Mouse (Mus musculus): Measurements from ENCODE around the gene Ubr7. TPM values are rescaled to one million over a fixed set of nuclear protein-coding genes. Genes with fewer than 3 reads are reported as not detected.
A peak's percentile ranks its signal among the peaks of the same experiment; 100 is the strongest.

Gene Ubr7
- polyA plus RNA-seq (2014; fragmentation: Nextera tagmentation; extraction: Ambion mirVana): 68.4 and 69.4 TPM in 2 replicates

- H3K27me3 ChIP-seq (ENCODE audit: control insufficient read depth, insufficient read depth, low read length): no peaks in the 10 kb centered on the region
- H3K36me3 ChIP-seq (ENCODE audit: control insufficient read depth, insufficient read depth, low read length): no peaks in the 10 kb centered on the region
- under 1% methylated on average over 72 of the region's 73 CpGs for WGBS
- peak within 1 kb of the TSS; percentile 84 for H3K4me2 ChIP-seq (ENCODE audit: low read depth)
- H3K9ac ChIP-seq (ENCODE audit: low read length): peak within 1 kb of the TSS; percentile 76
- DNase-seq (ENCODE audit: low spot score) (peak; percentile 98), ATAC-seq (ENCODE audit: insufficient read depth, low FRiP score, low TSS enrichment) (peak; percentile 96)
- H3K4me1 ChIP-seq (ENCODE audit: control insufficient read depth, insufficient read depth, low read length): peaks cover 3% of the 10 kb centered on the region
- H3K4me3 ChIP-seq (ENCODE audit: low read depth, low read length): peak within 1 kb of the TSS; percentile 67
- no peaks in the 10 kb centered on the region for H3K9me3 ChIP-seq (ENCODE audit: control insufficient read depth, low read length)
- H3K27ac ChIP-seq (ENCODE audit: low read depth, low read length): peak within 1 kb of the TSS; percentile 66
Measured at GRCm38 (mm10) chr12:102757689-102758402, at the start of gene Ubr7, which contains the start of the genes Gm28051 and Gon7. Gene Ubr7, plus strand, starts transcription at chr12:102757967. Gene Gm28051, minus strand, starts transcription at chr12:102757765. Gene Gon7, minus strand, starts transcription at chr12:102757803.

DNA sequence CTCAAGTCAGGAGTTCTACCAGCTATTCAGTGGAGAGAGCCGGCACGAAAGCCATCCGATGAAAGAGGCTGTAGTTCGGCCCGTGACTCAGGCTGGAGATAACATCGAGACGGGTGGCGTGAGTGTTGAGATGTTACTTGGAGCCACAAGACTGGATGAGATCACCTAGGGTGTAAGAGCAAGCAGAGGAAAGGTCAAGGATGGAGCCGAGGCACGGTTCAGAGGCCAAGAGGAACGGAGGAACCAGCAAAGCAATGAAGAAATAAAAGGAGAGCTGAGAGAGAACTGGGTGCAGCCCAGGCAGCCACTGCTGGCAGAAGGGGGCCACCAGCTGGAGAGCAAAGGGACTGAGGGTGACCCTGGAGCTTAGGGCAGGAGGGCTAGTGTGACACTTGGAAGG is 49.5 kb upstream of the Ubr7 start:
- H3K27me3 ChIP-seq (ENCODE audit: control insufficient read depth, insufficient read depth, low read length): no peaks in the 10 kb centered on the region
- no peaks in the 10 kb centered on the region for H3K36me3 ChIP-seq (ENCODE audit: control insufficient read depth, insufficient read depth, low read length)
- peaks cover 13% of the 10 kb centered on the region for H3K4me1 ChIP-seq (ENCODE audit: control insufficient read depth, insufficient read depth, low read length)
- no peak overlapping the region for H3K4me3 ChIP-seq (ENCODE audit: low read depth, low read length)
- H3K27ac ChIP-seq (ENCODE audit: low read depth, low read length): no peak overlapping the region
- no peak for DNase-seq (ENCODE audit: low spot score)
- ATAC-seq (ENCODE audit: insufficient read depth, low FRiP score, low TSS enrichment): no peak
- H3K9me3 ChIP-seq (ENCODE audit: control insufficient read depth, low read length): no peaks in the 10 kb centered on the region
- H3K9ac ChIP-seq (ENCODE audit: low read length): no peak overlapping the region
- no peak overlapping the region for H3K4me2 ChIP-seq (ENCODE audit: low read depth)
- 76% methylated on average over 11 of the region's 11 CpGs for WGBS

- ATAC-seq (ENCODE audit: insufficient read depth, low FRiP score, low TSS enrichment): no peak
Measured at GRCm38 (mm10) chr12:102709896-102710295, 47.9 kb upstream of the Ubr7 start.

GRCm38 (mm10) chr12:102710851-102711375 is 46.9 kb upstream of the Ubr7 start:
- Histone ChIP-seq H3K9me3 (ENCODE audit: control insufficient read depth, low read length) (no peaks in the 10 kb centered on the region), H3K4me2 (ENCODE audit: low read depth) (no peak overlapping the region), H3K27ac (ENCODE audit: low read depth, low read length) (no peak overlapping the region), H3K9ac (ENCODE audit: low read length) (no peak overlapping the region), H3K4me3 (ENCODE audit: low read depth, low read length) (no peak overlapping the region), H3K27me3 (ENCODE audit: control insufficient read depth, insufficient read depth, low read length) (no peaks in the 10 kb centered on the region), H3K36me3 (ENCODE audit: control insufficient read depth, insufficient read depth, low read length) (no peaks in the 10 kb centered on the region), H3K4me1 (ENCODE audit: control insufficient read depth, insufficient read depth, low read length) (peaks cover 1% of the 10 kb centered on the region)
- no peak for DNase-seq (ENCODE audit: low spot score)
- no peak for ATAC-seq (ENCODE audit: insufficient read depth, low FRiP score, low TSS enrichment)
- 61% methylated on average over 4 of the region's 4 CpGs for WGBS

More at GRCm38 (mm10) chr12:102709896-102710295, 47.9 kb upstream of the Ubr7 start:
- Histone ChIP-seq H3K36me3 (ENCODE audit: control insufficient read depth, insufficient read depth, low read length) (no peaks in the 10 kb centered on the region), H3K4me3 (ENCODE audit: low read depth, low read length) (no peak overlapping the region), H3K9ac (ENCODE audit: low read length) (no peak overlapping the region), H3K4me1 (ENCODE audit: control insufficient read depth, insufficient read depth, low read length) (peaks cover 7% of the 10 kb centered on the region), H3K9me3 (ENCODE audit: control insufficient read depth, low read length) (no peaks in the 10 kb centered on the region), H3K4me2 (ENCODE audit: low read depth) (no peak overlapping the region), H3K27me3 (ENCODE audit: control insufficient read depth, insufficient read depth, low read length) (no peaks in the 10 kb centered on the region), H3K27ac (ENCODE audit: low read depth, low read length) (no peak overlapping the region)
- DNase-seq (ENCODE audit: low spot score): no peak
- 87% methylated on average over 5 of the region's 5 CpGs for WGBS

DNA sequence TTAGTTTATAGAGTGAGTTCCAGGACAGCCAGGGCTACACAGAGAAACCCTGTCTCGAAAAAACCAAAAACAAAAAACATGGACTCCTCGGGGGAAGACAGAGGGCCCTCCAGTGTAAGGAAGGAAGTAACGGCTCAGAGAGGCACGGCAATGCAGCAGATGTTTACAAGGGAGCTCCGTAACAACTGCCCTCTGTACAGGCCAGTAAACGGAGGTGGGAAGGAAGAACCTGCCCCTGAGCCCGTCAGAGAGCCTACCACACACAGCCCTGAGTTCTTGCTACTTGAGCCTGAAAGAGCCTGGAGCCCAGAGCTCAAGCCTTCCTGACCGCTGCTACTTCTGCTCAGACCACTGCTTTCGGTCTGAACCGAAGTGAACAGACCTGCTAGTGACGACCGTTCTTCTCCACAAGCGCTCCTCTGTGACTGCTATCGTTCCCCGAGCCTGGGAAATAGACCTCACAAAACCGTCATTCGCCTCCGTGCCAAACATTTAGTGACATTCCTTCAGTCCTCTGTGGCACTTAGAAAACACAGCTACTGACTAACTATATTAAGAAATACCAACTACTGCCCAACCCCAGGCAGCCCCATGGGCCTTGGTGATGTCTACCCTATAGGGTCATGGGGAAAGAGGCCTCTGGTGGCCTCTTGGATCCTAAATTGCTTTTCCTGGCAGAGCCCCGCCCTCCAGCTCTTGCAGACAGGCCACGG is 44.5 kb upstream of the Ubr7 start:
- Histone ChIP-seq H3K27me3 (ENCODE audit: control insufficient read depth, insufficient read depth, low read length) (no peaks in the 10 kb centered on the region), H3K4me2 (ENCODE audit: low read depth) (no peak overlapping the region), H3K4me1 (ENCODE audit: control insufficient read depth, insufficient read depth, low read length) (no peaks in the 10 kb centered on the region), H3K9ac (ENCODE audit: low read length) (no peak overlapping the region), H3K27ac (ENCODE audit: low read depth, low read length) (no peak overlapping the region), H3K36me3 (ENCODE audit: control insufficient read depth, insufficient read depth, low read length) (no peaks in the 10 kb centered on the region), H3K9me3 (ENCODE audit: control insufficient read depth, low read length) (no peaks in the 10 kb centered on the region), H3K4me3 (ENCODE audit: low read depth, low read length) (no peak overlapping the region)
- ATAC-seq (ENCODE audit: insufficient read depth, low FRiP score, low TSS enrichment) (no peak), DNase-seq (ENCODE audit: low spot score) (no peak)
- WGBS: 76% methylated on average over 20 of the region's 20 CpGs

DNA sequence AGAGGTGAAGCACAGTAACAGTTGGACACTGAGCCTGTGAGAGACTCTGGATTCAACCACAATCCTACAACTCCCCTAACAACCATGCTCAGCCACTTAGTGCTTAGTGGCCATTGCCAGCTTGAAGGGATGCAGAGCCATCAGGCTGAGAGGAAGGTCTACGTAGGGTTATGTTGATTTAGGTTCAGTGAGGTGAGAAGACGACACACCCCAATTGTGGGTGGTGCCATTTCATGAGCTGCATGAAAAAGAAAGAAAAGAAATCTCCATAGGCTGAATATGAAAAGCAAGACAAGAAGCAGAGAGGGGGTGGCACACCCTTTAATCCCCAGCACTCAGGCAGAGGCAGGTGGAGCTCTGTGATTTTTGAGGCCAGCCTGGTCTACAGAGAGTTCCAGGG is 43.7 kb upstream of the Ubr7 start:
- H3K27ac ChIP-seq (ENCODE audit: low read depth, low read length): no peak overlapping the region
- no peaks in the 10 kb centered on the region for H3K9me3 ChIP-seq (ENCODE audit: control insufficient read depth, low read length)
- H3K4me1 ChIP-seq (ENCODE audit: control insufficient read depth, insufficient read depth, low read length): no peaks in the 10 kb centered on the region
- H3K27me3 ChIP-seq (ENCODE audit: control insufficient read depth, insufficient read depth, low read length): no peaks in the 10 kb centered on the region
- no peak overlapping the region for H3K4me3 ChIP-seq (ENCODE audit: low read depth, low read length)
- WGBS: 68% methylated on average over 2 of the region's 2 CpGs
- no peak overlapping the region for H3K4me2 ChIP-seq (ENCODE audit: low read depth)
- no peak for DNase-seq (ENCODE audit: low spot score)
- no peaks in the 10 kb centered on the region for H3K36me3 ChIP-seq (ENCODE audit: control insufficient read depth, insufficient read depth, low read length)
- ATAC-seq (ENCODE audit: insufficient read depth, low FRiP score, low TSS enrichment): no peak
- no peak overlapping the region for H3K9ac ChIP-seq (ENCODE audit: low read length)

- Histone ChIP-seq H3K4me2 (ENCODE audit: low read depth) (no peak overlapping the region), H3K9me3 (ENCODE audit: control insufficient read depth, low read length) (no peaks in the 10 kb centered on the region), H3K4me1 (ENCODE audit: control insufficient read depth, insufficient read depth, low read length) (no peaks in the 10 kb centered on the region), H3K4me3 (ENCODE audit: low read depth, low read length) (no peak overlapping the region), H3K36me3 (ENCODE audit: control insufficient read depth, insufficient read depth, low read length) (no peaks in the 10 kb centered on the region), H3K9ac (ENCODE audit: low read length) (no peak overlapping the region), H3K27ac (ENCODE audit: low read depth, low read length) (no peak overlapping the region), H3K27me3 (ENCODE audit: control insufficient read depth, insufficient read depth, low read length) (no peaks in the 10 kb centered on the region)
- no peak for DNase-seq (ENCODE audit: low spot score)
- no peak for ATAC-seq (ENCODE audit: insufficient read depth, low FRiP score, low TSS enrichment)
- 86% methylated on average over 10 of the region's 10 CpGs for WGBS
Measured at GRCm38 (mm10) chr12:102714654-102715395, 42.9 kb upstream of the Ubr7 start.

DNA sequence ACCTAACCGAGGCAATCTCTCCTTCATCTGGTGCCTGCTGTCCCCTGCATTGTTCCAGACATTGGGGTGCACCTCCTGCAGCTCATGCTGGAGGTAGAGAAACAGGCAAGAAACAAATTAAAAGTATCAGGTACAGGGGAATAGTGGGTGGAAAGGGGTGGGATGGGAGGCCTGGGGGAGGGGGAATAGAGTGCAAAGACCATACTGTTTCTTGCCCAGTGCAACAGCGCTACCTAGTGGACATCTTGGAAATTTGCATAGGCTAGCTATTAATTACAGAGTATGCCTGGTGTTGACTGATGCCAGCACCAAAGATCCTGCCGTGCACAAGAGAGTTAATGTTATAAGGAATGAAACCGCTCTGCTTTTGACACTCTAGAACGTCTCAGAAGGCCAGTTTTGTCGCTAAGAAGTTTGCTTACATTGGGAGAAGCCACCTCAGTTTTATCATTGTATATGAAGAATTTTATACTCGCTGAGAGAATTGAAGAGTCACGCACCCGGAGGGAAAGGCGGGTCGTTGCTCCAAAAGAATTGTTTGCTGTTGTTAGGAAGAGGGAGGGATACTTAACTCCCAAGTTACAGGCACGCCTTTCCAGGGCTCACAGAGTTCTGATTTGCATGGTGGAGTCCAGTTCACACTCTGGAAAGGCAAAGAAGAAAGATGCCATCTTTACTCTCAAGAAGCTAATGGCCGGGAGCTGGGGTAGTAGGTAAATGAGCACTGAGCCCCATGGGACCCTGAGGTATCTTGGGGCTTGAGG is 38.0 kb upstream of the Ubr7 start:
- ATAC-seq (ENCODE audit: insufficient read depth, low FRiP score, low TSS enrichment) (peak; percentile 36; the same call in 1 of the 2 replicates), DNase-seq (ENCODE audit: low spot score) (peak; percentile 56)
- H3K27ac ChIP-seq (ENCODE audit: low read depth, low read length): no peak overlapping the region
- H3K9ac ChIP-seq (ENCODE audit: low read length): no peak overlapping the region
- H3K4me2 ChIP-seq (ENCODE audit: low read depth): no peak overlapping the region
- no peak overlapping the region for H3K4me3 ChIP-seq (ENCODE audit: low read depth, low read length)
- H3K4me1 ChIP-seq (ENCODE audit: control insufficient read depth, insufficient read depth, low read length): no peaks in the 10 kb centered on the region
- H3K36me3 ChIP-seq (ENCODE audit: control insufficient read depth, insufficient read depth, low read length): no peaks in the 10 kb centered on the region
- 36% methylated on average over 13 of the region's 13 CpGs for WGBS
- no peaks in the 10 kb centered on the region for H3K9me3 ChIP-seq (ENCODE audit: control insufficient read depth, low read length)
- H3K27me3 ChIP-seq (ENCODE audit: control insufficient read depth, insufficient read depth, low read length): no peaks in the 10 kb centered on the region
